Mouse (Mus musculus) stomach, postnatal 0 days (tissue): Measurements from ENCODE around the gene Trim13.

Experiments used
- CTCF ChIP-seq: IDR thresholded peaks from 2 replicates; pipeline ENCODE4 v1.5.1; 2016; ENCODE audit warnings: antibody characterized with exemption, low read depth, mild to moderate bottlenecking, moderate library complexity
- EP300 ChIP-seq: optimal IDR thresholded peaks from 2 replicates; pipeline ENCODE3; 2016; ENCODE audit warnings: antibody characterized with exemption

- TF ChIP-seq CTCF: no peak
- no peak for TF ChIP-seq EP300
Measured at GRCm38 (mm10) chr14:61597968-61598367, at the start of gene Trim13.
